Mouse (Mus musculus): ENCODE results near the gene Chst11. TPM values are rescaled to one million over a fixed set of nuclear protein-coding genes. Genes with fewer than 3 reads are reported as not detected.

The Chst11 gene
- total and polyA plus RNA-seq, 2 experiments = 0.09 to 0.16 TPM

GRCm38 (mm10) chr10:83152723-83153122 lies 167.4 kb downstream of the Chst11 start:
- DNase-seq (ENCODE audit: extremely low read depth, low read depth, low spot score) = no peak
- Histone ChIP-seq H3K4me1 (ENCODE audit: control insufficient read depth, insufficient read depth, low read length) (no peaks in the 10 kb centered on the region), H3K9ac (ENCODE audit: low read depth, low read length) (no peak overlapping the region), H3K27me3 (ENCODE audit: control insufficient read depth, insufficient read depth, low read length) (no peaks in the 10 kb centered on the region), H3K36me3 (ENCODE audit: control insufficient read depth, insufficient read depth, low read length) (no peaks in the 10 kb centered on the region), H3K27ac (replicated peaks; ENCODE audit: insufficient read depth, low read depth, low read length) (no peak overlapping the region), H3K4me3 (ENCODE audit: insufficient read depth, low read depth, low read length) (no peak overlapping the region), H3K79me2 (ENCODE audit: control insufficient read depth, insufficient read depth, low read length) (no peaks in the 10 kb centered on the region)
- WGBS = 95% methylated on average over 1 of the region's 1 CpGs
- TF ChIP-seq POLR2A (IDR thresholded peaks at IDR 0.05; ENCODE audit: extremely low read depth, insufficient read depth, low read length) (no peak), CTCF (IDR thresholded peaks at IDR 0.05; ENCODE audit: low read depth, low read length) (no peak)

GRCm38 (mm10) chr10:83153374-83153773 lies 168.1 kb downstream of the Chst11 start:
- Histone ChIP-seq H3K4me3 (ENCODE audit: insufficient read depth, low read depth, low read length) (no peak overlapping the region), H3K4me1 (ENCODE audit: control insufficient read depth, insufficient read depth, low read length) (no peaks in the 10 kb centered on the region), H3K79me2 (ENCODE audit: control insufficient read depth, insufficient read depth, low read length) (no peaks in the 10 kb centered on the region), H3K27me3 (ENCODE audit: control insufficient read depth, insufficient read depth, low read length) (no peaks in the 10 kb centered on the region), H3K9ac (ENCODE audit: low read depth, low read length) (no peak overlapping the region), H3K27ac (replicated peaks; ENCODE audit: insufficient read depth, low read depth, low read length) (no peak overlapping the region), H3K36me3 (ENCODE audit: control insufficient read depth, insufficient read depth, low read length) (no peaks in the 10 kb centered on the region)
- no peak for TF ChIP-seq POLR2A (IDR thresholded peaks at IDR 0.05; ENCODE audit: extremely low read depth, insufficient read depth, low read length)
- TF ChIP-seq CTCF (IDR thresholded peaks at IDR 0.05; ENCODE audit: low read depth, low read length) = no peak
- 89% methylated on average over 5 of the region's 5 CpGs for WGBS
- DNase-seq (ENCODE audit: extremely low read depth, low read depth, low spot score) = no peak

GRCm38 (mm10) chr10:83153887-83154286 lies 168.6 kb downstream of the Chst11 start:
- H3K4me3 ChIP-seq (ENCODE audit: insufficient read depth, low read depth, low read length) = no peak overlapping the region
- no peaks in the 10 kb centered on the region for H3K36me3 ChIP-seq (ENCODE audit: control insufficient read depth, insufficient read depth, low read length)
- H3K27ac ChIP-seq (replicated peaks; ENCODE audit: insufficient read depth, low read depth, low read length) = no peak overlapping the region
- no peaks in the 10 kb centered on the region for H3K27me3 ChIP-seq (ENCODE audit: control insufficient read depth, insufficient read depth, low read length)
- WGBS = 82% methylated on average over 9 of the region's 9 CpGs
- no peak for DNase-seq (ENCODE audit: extremely low read depth, low read depth, low spot score)
- no peaks in the 10 kb centered on the region for H3K79me2 ChIP-seq (ENCODE audit: control insufficient read depth, insufficient read depth, low read length)
- no peak overlapping the region for H3K9ac ChIP-seq (ENCODE audit: low read depth, low read length)
- H3K4me1 ChIP-seq (ENCODE audit: control insufficient read depth, insufficient read depth, low read length) = no peaks in the 10 kb centered on the region
- no peak for TF ChIP-seq CTCF (IDR thresholded peaks at IDR 0.05; ENCODE audit: low read depth, low read length)
- no peak for TF ChIP-seq POLR2A (IDR thresholded peaks at IDR 0.05; ENCODE audit: extremely low read depth, insufficient read depth, low read length)

GRCm38 (mm10) chr10:83157289-83157688 lies 172.0 kb downstream of the Chst11 start:
- Histone ChIP-seq H3K9ac (ENCODE audit: low read depth, low read length) (no peak overlapping the region), H3K4me1 (ENCODE audit: control insufficient read depth, insufficient read depth, low read length) (no peaks in the 10 kb centered on the region), H3K79me2 (ENCODE audit: control insufficient read depth, insufficient read depth, low read length) (no peaks in the 10 kb centered on the region), H3K4me3 (ENCODE audit: insufficient read depth, low read depth, low read length) (no peak overlapping the region), H3K27ac (replicated peaks; ENCODE audit: insufficient read depth, low read depth, low read length) (no peak overlapping the region), H3K36me3 (ENCODE audit: control insufficient read depth, insufficient read depth, low read length) (no peaks in the 10 kb centered on the region), H3K27me3 (ENCODE audit: control insufficient read depth, insufficient read depth, low read length) (no peaks in the 10 kb centered on the region)
- WGBS = 82% methylated on average over 5 of the region's 5 CpGs
- DNase-seq (ENCODE audit: extremely low read depth, low read depth, low spot score) = no peak
- TF ChIP-seq POLR2A (IDR thresholded peaks at IDR 0.05; ENCODE audit: extremely low read depth, insufficient read depth, low read length) (no peak), CTCF (IDR thresholded peaks at IDR 0.05; ENCODE audit: low read depth, low read length) (no peak)

- TF ChIP-seq POLR2A (IDR thresholded peaks at IDR 0.05; ENCODE audit: extremely low read depth, insufficient read depth, low read length) (no peak), CTCF (IDR thresholded peaks at IDR 0.05; ENCODE audit: low read depth, low read length) (no peak)
- WGBS = 86% methylated on average over 8 of the region's 8 CpGs
- DNase-seq (ENCODE audit: extremely low read depth, low read depth, low spot score) = no peak
Measured at GRCm38 (mm10) chr10:83158322-83158721, 173.0 kb downstream of the Chst11 start.

GRCm38 (mm10) chr10:83159229-83159628 lies 173.9 kb downstream of the Chst11 start:
- Histone ChIP-seq H3K9ac (ENCODE audit: low read depth, low read length) (no peak overlapping the region), H3K4me1 (ENCODE audit: control insufficient read depth, insufficient read depth, low read length) (no peaks in the 10 kb centered on the region), H3K4me3 (ENCODE audit: insufficient read depth, low read depth, low read length) (no peak overlapping the region), H3K79me2 (ENCODE audit: control insufficient read depth, insufficient read depth, low read length) (no peaks in the 10 kb centered on the region), H3K27me3 (ENCODE audit: control insufficient read depth, insufficient read depth, low read length) (no peaks in the 10 kb centered on the region), H3K27ac (replicated peaks; ENCODE audit: insufficient read depth, low read depth, low read length) (no peak overlapping the region), H3K36me3 (ENCODE audit: control insufficient read depth, insufficient read depth, low read length) (no peaks in the 10 kb centered on the region)
- TF ChIP-seq POLR2A (IDR thresholded peaks at IDR 0.05; ENCODE audit: extremely low read depth, insufficient read depth, low read length) (no peak), CTCF (IDR thresholded peaks at IDR 0.05; ENCODE audit: low read depth, low read length) (no peak)
- DNase-seq (ENCODE audit: extremely low read depth, low read depth, low spot score) = no peak
- 78% methylated on average over 8 of the region's 8 CpGs for WGBS

More at GRCm38 (mm10) chr10:83158322-83158721, 173.0 kb downstream of the Chst11 start:
- H3K27ac ChIP-seq (replicated peaks; ENCODE audit: insufficient read depth, low read depth, low read length) = no peak overlapping the region
- no peak overlapping the region for H3K4me3 ChIP-seq (ENCODE audit: insufficient read depth, low read depth, low read length)
- no peak overlapping the region for H3K9ac ChIP-seq (ENCODE audit: low read depth, low read length)
- H3K4me1 ChIP-seq (ENCODE audit: control insufficient read depth, insufficient read depth, low read length) = no peaks in the 10 kb centered on the region
- no peaks in the 10 kb centered on the region for H3K36me3 ChIP-seq (ENCODE audit: control insufficient read depth, insufficient read depth, low read length)
- H3K27me3 ChIP-seq (ENCODE audit: control insufficient read depth, insufficient read depth, low read length) = no peaks in the 10 kb centered on the region
- H3K79me2 ChIP-seq (ENCODE audit: control insufficient read depth, insufficient read depth, low read length) = no peaks in the 10 kb centered on the region

All from liver, adult 2 months (tissue).